Mouse (Mus musculus): ENCODE results near the gene Thada.

Gene Thada

GRCm38 (mm10) chr17:84474312-84474711 lies 8.3 kb upstream of the Thada start:
- DNase-seq (ENCODE audit: low spot score), result no peak

GRCm38 (mm10) chr17:84435012-84435411 lies 31.0 kb downstream of the Thada start:
- DNase-seq (ENCODE audit: low spot score), result no peak

GRCm38 (mm10) chr17:84434233-84434632 lies 31.8 kb downstream of the Thada start:
- no peak for DNase-seq (ENCODE audit: low spot score)

GRCm38 (mm10) chr17:84431991-84432390 lies 34.0 kb downstream of the Thada start:
- DNase-seq (ENCODE audit: low spot score), result no peak

- no peak for DNase-seq (ENCODE audit: low spot score)
Observed at GRCm38 (mm10) chr17:84424258-84424657, 41.7 kb downstream of the Thada start.

GRCm38 (mm10) chr17:84422916-84423315 lies 43.1 kb downstream of the Thada start:
- no peak for DNase-seq (ENCODE audit: low spot score)

GRCm38 (mm10) chr17:84422001-84422785 lies 43.8 kb downstream of the Thada start:
- DNase-seq (ENCODE audit: low spot score), result no peak

GRCm38 (mm10) chr17:84421042-84421441 lies 45.0 kb downstream of the Thada start:
- DNase-seq (ENCODE audit: low spot score), result no peak

GRCm38 (mm10) chr17:84420276-84420639 lies 45.7 kb downstream of the Thada start:
- no peak for DNase-seq (ENCODE audit: low spot score)

GRCm38 (mm10) chr17:84419326-84420275 lies 46.4 kb downstream of the Thada start:
- DNase-seq (ENCODE audit: low spot score), result no peak

- no peak for DNase-seq (ENCODE audit: low spot score)
Observed at GRCm38 (mm10) chr17:84415936-84416335, 50.1 kb downstream of the Thada start.

GRCm38 (mm10) chr17:84408731-84409130 lies 57.3 kb downstream of the Thada start:
- no peak for DNase-seq (ENCODE audit: low spot score)

- DNase-seq (ENCODE audit: low spot score), result no peak
Observed at GRCm38 (mm10) chr17:84405616-84406015, 60.4 kb downstream of the Thada start.

GRCm38 (mm10) chr17:84401796-84402195 lies 64.2 kb downstream of the Thada start:
- no peak for DNase-seq (ENCODE audit: low spot score)

- DNase-seq (ENCODE audit: low spot score), result no peak
Observed at GRCm38 (mm10) chr17:84399431-84399830, 66.6 kb downstream of the Thada start.

- no peak for DNase-seq (ENCODE audit: low spot score)
Observed at GRCm38 (mm10) chr17:84390026-84390425, 76.0 kb downstream of the Thada start.

GRCm38 (mm10) chr17:84386176-84386575 lies 79.8 kb downstream of the Thada start:
- no peak for DNase-seq (ENCODE audit: low spot score)

- no peak for DNase-seq (ENCODE audit: low spot score)
Observed at GRCm38 (mm10) chr17:84385696-84386095, 80.3 kb downstream of the Thada start.

- DNase-seq (ENCODE audit: low spot score), result no peak
Observed at GRCm38 (mm10) chr17:84384661-84385060, 81.3 kb downstream of the Thada start.

GRCm38 (mm10) chr17:84380340-84380739 lies 85.7 kb downstream of the Thada start:
- DNase-seq (ENCODE audit: low spot score), result no peak

- no peak for DNase-seq (ENCODE audit: low spot score)
Observed at GRCm38 (mm10) chr17:84376882-84377281, 89.1 kb downstream of the Thada start.

GRCm38 (mm10) chr17:84372411-84373045 lies 93.5 kb downstream of the Thada start:
- DNase-seq (ENCODE audit: low spot score), result no peak

- DNase-seq (ENCODE audit: low spot score), result no peak
Observed at GRCm38 (mm10) chr17:84370385-84370784, 95.6 kb downstream of the Thada start.
